Mouse (Mus musculus) liver, adult 2 months (tissue): ENCODE results near the gene Prkag1.

ENCODE experiments used
- CTCF ChIP-seq: fragments of 200-500 bp; IDR thresholded peaks from 2 replicates; pipeline ENCODE4 v1.5.1; 2011; ENCODE audit warnings: low read depth, low read length, control low read depth
- POLR2A ChIP-seq: fragments of 200-500 bp; IDR thresholded peaks from 2 replicates; pipeline ENCODE4 v1.6.1; 2011; ENCODE audit warnings: low read length, control low read depth; ENCODE audit not compliant: insufficient read depth; ENCODE audit errors: extremely low read depth

GRCm38 (mm10) chr15:98865771-98866170, 34.5 kb upstream of the Prkag1 start:
- no peak for TF ChIP-seq CTCF
- no peak for TF ChIP-seq POLR2A
